Mouse (Mus musculus) lung, postnatal 0 days (tissue): ENCODE data around the gene Neu1.
A peak's percentile ranks its signal among the peaks of the same experiment; 100 is the strongest.

ENCODE experiments used
- CTCF ChIP-seq: IDR thresholded peaks from 2 replicates; pipeline ENCODE4 v1.5.1; 2016; ENCODE audit warnings: antibody characterized with exemption, mild to moderate bottlenecking
- EP300 ChIP-seq: IDR thresholded peaks from 2 replicates; pipeline ENCODE4 v1.6.1; 2016; ENCODE audit warnings: antibody characterized with exemption, mild to moderate bottlenecking, control low read depth

DNA sequence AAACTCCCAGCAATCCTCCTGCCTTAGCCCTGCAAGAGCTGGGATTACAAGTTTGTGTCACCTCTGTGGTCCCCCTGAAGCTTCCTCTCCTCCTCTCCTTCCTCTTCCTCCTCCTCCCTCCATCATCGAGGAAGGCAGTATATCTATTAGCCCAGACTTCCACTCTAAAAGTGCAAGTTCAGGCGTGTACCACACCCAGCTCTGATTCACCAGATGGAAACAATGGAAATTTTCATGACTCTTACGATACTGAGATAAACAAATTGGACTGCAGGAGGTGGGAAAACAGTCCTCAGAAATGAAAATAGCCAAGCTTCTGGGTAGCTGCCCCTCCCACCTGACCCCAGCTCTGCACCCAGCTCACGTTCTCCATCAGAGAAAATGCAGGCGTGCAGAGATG, 34.6 kb downstream of the Neu1 start:
- TF ChIP-seq CTCF (no peak), EP300 (peak; percentile 33; the same call in 1 of the 2 replicates)
